Mouse (Mus musculus) liver, postnatal 0 days (tissue): Measurements from ENCODE around the gene Naa30.

Experiments
- CTCF ChIP-seq: sonication (generic); IDR thresholded peaks from 2 replicates; pipeline ENCODE4 v1.5.1; 2016; ENCODE audit warnings: antibody characterized with exemption, low read depth
- EP300 ChIP-seq: IDR thresholded peaks from 2 replicates; pipeline ENCODE4 v1.6.1; 2016; ENCODE audit warnings: antibody characterized with exemption, low read depth, mild to moderate bottlenecking

DNA sequence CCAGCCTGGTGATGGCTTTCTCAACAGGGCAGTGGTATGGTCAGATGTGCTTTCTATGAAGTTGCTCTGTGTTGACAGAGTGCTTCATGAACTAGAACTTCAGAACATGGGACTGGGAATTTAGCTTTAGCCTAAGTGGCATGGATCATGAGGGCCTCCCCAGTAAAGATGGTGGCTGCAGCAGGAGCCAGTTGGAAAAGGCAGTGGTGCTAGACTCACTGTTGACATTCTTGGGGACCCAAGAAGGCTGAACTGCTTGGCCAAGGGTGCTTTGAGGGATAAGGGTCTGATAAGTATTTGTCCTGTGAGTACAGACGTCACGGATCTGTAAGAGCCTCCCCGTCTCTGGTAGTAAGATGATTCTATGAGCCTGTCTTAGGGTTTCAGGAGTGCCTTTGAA lies 59.8 kb downstream of the Naa30 start:
- no peak for TF ChIP-seq CTCF
- TF ChIP-seq EP300 = no peak
